Mouse (Mus musculus): ENCODE results near the gene Sall1. TPM values are rescaled to one million over a fixed set of nuclear protein-coding genes. Genes with fewer than 3 reads are reported as not detected.

Gene Sall1
- total RNA-seq, 1 experiment from 2014 or later: 2.9 TPM

- no peak for DNase-seq
Observed at GRCm38 (mm10) chr8:89038920-89039319, 5.0 kb downstream of the Sall1 start.

- DNase-seq: no peak
Observed at GRCm38 (mm10) chr8:89037536-89038236, 6.3 kb downstream of the Sall1 start.

- no peak for DNase-seq
Observed at GRCm38 (mm10) chr8:89032412-89032811, 11.6 kb downstream of the Sall1 start.

- no peak for DNase-seq
Observed at GRCm38 (mm10) chr8:89028156-89028555, 15.8 kb downstream of the Sall1 start.

GRCm38 (mm10) chr8:89026139-89026520 is 17.8 kb downstream of the Sall1 start:
- DNase-seq: no peak

- DNase-seq: no peak
Observed at GRCm38 (mm10) chr8:89025281-89026138, 18.5 kb downstream of the Sall1 start.

GRCm38 (mm10) chr8:89024796-89025195 is 19.2 kb downstream of the Sall1 start:
- DNase-seq: no peak

GRCm38 (mm10) chr8:89021139-89021538 is 22.8 kb downstream of the Sall1 start:
- no peak for DNase-seq

- DNase-seq: no peak
Observed at GRCm38 (mm10) chr8:89017891-89018290, 26.1 kb downstream of the Sall1 start.

- no peak for DNase-seq
Observed at GRCm38 (mm10) chr8:89016465-89017070, 27.4 kb downstream of the Sall1 start.

- no peak for DNase-seq
Observed at GRCm38 (mm10) chr8:89015539-89015938, 28.4 kb downstream of the Sall1 start.

GRCm38 (mm10) chr8:89012853-89013534 is 31.0 kb downstream of the Sall1 start:
- DNase-seq: no peak

GRCm38 (mm10) chr8:89012024-89012712 is 31.8 kb downstream of the Sall1 start:
- no peak for DNase-seq

GRCm38 (mm10) chr8:89008784-89009183 is 35.2 kb downstream of the Sall1 start:
- DNase-seq: no peak

GRCm38 (mm10) chr8:89007114-89007513 is 36.8 kb downstream of the Sall1 start:
- no peak for DNase-seq

GRCm38 (mm10) chr8:89006426-89006825 is 37.5 kb downstream of the Sall1 start:
- DNase-seq: no peak

- no peak for DNase-seq
Observed at GRCm38 (mm10) chr8:89005797-89006196, 38.2 kb downstream of the Sall1 start.

GRCm38 (mm10) chr8:89004041-89004440 is 39.9 kb downstream of the Sall1 start:
- no peak for DNase-seq

- DNase-seq: no peak
Observed at GRCm38 (mm10) chr8:89003336-89003896, 40.5 kb downstream of the Sall1 start.

- no peak for DNase-seq
Observed at GRCm38 (mm10) chr8:89002128-89002527, 41.8 kb downstream of the Sall1 start.

GRCm38 (mm10) chr8:88997276-88997675 is 46.7 kb downstream of the Sall1 start:
- DNase-seq: no peak
